Mouse (Mus musculus) stomach, embryonic 14.5 days (tissue): ENCODE results near the gene Gns. TPM values are rescaled to one million over a fixed set of nuclear protein-coding genes. Genes with fewer than 3 reads are reported as not detected.

Experiments used
- ATAC-seq: fragments of 200-750 bp; cut with Nextera tagmentation; 2 replicates; pipeline ENCODE4 v1.8.0; 2017; ENCODE audit warnings: low read depth, moderate TSS enrichment; ENCODE audit not compliant: insufficient number of reproducible peaks, insufficient read depth, low FRiP score
- H3K27ac ChIP-seq: fragments of 300-500 bp; sonication (generic); 2 replicates; pipeline ENCODE4 v1.5.1; 2014; ENCODE audit warnings: mild to moderate bottlenecking, low read length, moderate library complexity, mixed read lengths
- H3K27me3 ChIP-seq: fragments of 300-500 bp; sonication (generic); 2 replicates; pipeline ENCODE4 v1.6.1; 2014; ENCODE audit warnings: low read length, control low read depth, mixed read lengths; ENCODE audit not compliant: control insufficient read depth, insufficient read depth
- H3K36me3 ChIP-seq: fragments of 300-500 bp; sonication (generic); 2 replicates; pipeline ENCODE4 v1.6.1; 2014; ENCODE audit warnings: mild to moderate bottlenecking, control low read depth, low read length, moderate library complexity, mixed read lengths; ENCODE audit not compliant: control insufficient read depth, insufficient read depth
- H3K4me1 ChIP-seq: fragments of 300-500 bp; sonication (generic); 2 replicates; pipeline ENCODE4 v1.6.1; 2014; ENCODE audit warnings: low read length, control low read depth, mixed read lengths; ENCODE audit not compliant: control insufficient read depth, insufficient read depth
- H3K4me2 ChIP-seq: fragments of 300-500 bp; sonication (generic); replicated peaks from 2 replicates; pipeline ENCODE4 v1.6.1; 2014; ENCODE audit warnings: low read depth, low read length, control low read depth
- H3K4me3 ChIP-seq: fragments of 300-500 bp; sonication (generic); 2 replicates; pipeline ENCODE4 v1.5.1; 2014; ENCODE audit warnings: low read depth, low read length, control low read depth
- H3K9ac ChIP-seq: fragments of 300-500 bp; sonication (generic); replicated peaks from 2 replicates; pipeline ENCODE4 v1.6.1; 2014; ENCODE audit warnings: low read depth, mild to moderate bottlenecking, control low read depth, low read length, moderate library complexity, mixed read lengths
- H3K9me3 ChIP-seq: fragments of 300-500 bp; sonication (generic); 2 replicates; pipeline ENCODE4 v1.6.1; 2016; ENCODE audit warnings: low read depth, low read length, control low read depth; ENCODE audit not compliant: control insufficient read depth
- WGBS: fragments of 180-500 bp; shearing (Covaris S2); extraction: QIAGEN DNeasy Blood & Tissue Kit; methylation state at CpG from one replicate; pipeline ENCODE4 v1.1.7; 2014; 5-methylcytosine and 5-hydroxymethylcytosine counted together
- polyA plus RNA-seq: library from polyadenylated mRNA; unstranded; fragments of >200 nt; fragmentation: Nextera tagmentation; extraction: Ambion mirVana; gene quantifications from 2 replicates; pipeline ENCODE4 v1.2.1, GENCODE M21; 2014

The Gns gene
- polyA plus RNA-seq, 1 experiment from 2014 or later, result 53.7 TPM

GRCm38 (mm10) chr10:121443791-121444190 is 78.9 kb downstream of the Gns start:
- ATAC-seq, result no peak
- 84% methylated on average over 9 of the region's 9 CpGs for WGBS

GRCm38 (mm10) chr10:121444198-121444597 is 79.3 kb downstream of the Gns start:
- H3K27me3 ChIP-seq, result no peaks in the 10 kb centered on the region
- H3K4me3 ChIP-seq, result no peak overlapping the region
- 85% methylated on average over 7 of the region's 7 CpGs for WGBS
- H3K4me2 ChIP-seq, result no peak overlapping the region
- ATAC-seq, result no peak
- peaks cover 28% of the 10 kb centered on the region; the same call in 1 of the 2 replicates for H3K4me1 ChIP-seq
- no peak overlapping the region for H3K27ac ChIP-seq
- H3K36me3 ChIP-seq, result no peaks in the 10 kb centered on the region
- no peak overlapping the region for H3K9ac ChIP-seq
- H3K9me3 ChIP-seq, result no peaks in the 10 kb centered on the region

More at GRCm38 (mm10) chr10:121443791-121444190, 78.9 kb downstream of the Gns start:
- Histone ChIP-seq H3K4me3 (no peak overlapping the region), H3K27ac (no peak overlapping the region), H3K9ac (no peak overlapping the region), H3K36me3 (no peaks in the 10 kb centered on the region), H3K9me3 (no peaks in the 10 kb centered on the region), H3K4me2 (no peak overlapping the region), H3K4me1 (peaks cover 28% of the 10 kb centered on the region; the same call in 1 of the 2 replicates), H3K27me3 (no peaks in the 10 kb centered on the region)

DNA sequence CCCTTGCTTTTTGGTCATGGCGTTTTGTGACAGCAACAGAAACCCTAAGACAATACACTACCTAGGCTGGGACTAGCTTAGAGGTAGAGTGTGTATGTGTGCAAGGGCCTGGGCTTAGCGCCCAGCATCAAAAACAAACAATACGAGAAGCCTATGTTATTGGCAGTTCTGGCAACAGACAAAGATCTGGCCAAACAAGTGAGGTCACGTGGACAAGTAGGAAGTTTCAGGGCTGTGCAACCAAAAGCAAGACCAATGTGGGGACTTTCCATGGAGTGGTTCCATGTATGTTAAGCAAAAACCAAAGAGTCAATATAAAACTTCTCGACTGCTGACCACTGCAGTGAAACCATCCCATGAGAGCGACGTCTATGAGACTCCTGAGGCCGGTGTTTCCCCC is 80.9 kb downstream of the Gns start:
- Histone ChIP-seq H3K27ac (no peak overlapping the region), H3K9me3 (no peaks in the 10 kb centered on the region), H3K9ac (no peak overlapping the region), H3K4me3 (no peak overlapping the region), H3K27me3 (no peaks in the 10 kb centered on the region), H3K4me2 (no peak overlapping the region), H3K4me1 (peaks cover 20% of the 10 kb centered on the region; the same call in 1 of the 2 replicates), H3K36me3 (no peaks in the 10 kb centered on the region)
- ATAC-seq, result no peak
- 81% methylated on average over 8 of the region's 8 CpGs for WGBS

Other genes with a start within 250 kb of the Gns start
- gene Tbc1d30, start 13.8 kb upstream of the Gns start, polyA plus RNA-seq, result 6.1 and 10.5 TPM in 2 replicates
- 19.4 and 20.7 TPM in 2 replicates for gene Rassf3, start 111.3 kb downstream of the Gns start, polyA plus RNA-seq
- gene Tbk1, start 221.7 kb downstream of the Gns start, polyA plus RNA-seq, result 38.6 and 45.7 TPM in 2 replicates